Mouse (Mus musculus) ES-E14 (cell line): ENCODE results near the gene Lrrc4.

Experiments
- CHD2 ChIP-seq: IDR thresholded peaks from 2 replicates; pipeline ENCODE4 v1.6.1; 2014; ENCODE audit warnings: mild to moderate bottlenecking, low read depth, low read length, inconsistent platforms
- HCFC1 ChIP-seq: IDR thresholded peaks from 2 replicates; pipeline ENCODE4 v1.6.1; 2012; ENCODE audit warnings: low read length, inconsistent platforms, borderline replicate concordance; ENCODE audit not compliant: insufficient read depth
- MAFK ChIP-seq: IDR thresholded peaks from 2 replicates; pipeline ENCODE4 v1.6.1; 2014; ENCODE audit warnings: mild to moderate bottlenecking, low read depth, low read length, inconsistent platforms; ENCODE audit not compliant: insufficient read depth
- ZNF384 ChIP-seq: IDR thresholded peaks from 2 replicates; pipeline ENCODE4 v1.6.1; 2012; ENCODE audit warnings: low read depth, low read length, inconsistent platforms

DNA sequence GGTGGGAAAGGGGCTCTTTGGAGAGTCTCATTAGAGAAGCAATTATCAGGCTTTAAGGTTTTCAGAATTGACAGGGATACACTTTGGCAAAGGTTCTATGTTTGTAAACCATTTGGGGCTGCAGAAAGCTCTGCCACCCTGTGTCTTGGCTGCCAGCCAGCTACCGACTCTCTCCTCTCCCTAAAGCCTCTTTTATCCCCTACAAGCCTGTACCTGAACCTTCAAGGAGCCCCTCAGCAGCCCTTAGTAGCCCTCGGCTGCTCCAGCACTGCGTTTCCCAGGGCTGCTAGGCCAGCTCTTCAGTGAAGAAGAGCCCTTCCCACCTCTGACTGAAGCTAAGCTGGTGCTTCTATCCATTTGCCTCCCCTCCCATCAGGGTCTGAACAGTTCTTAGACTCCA is 21.6 kb upstream of the Lrrc4 start:
- TF ChIP-seq MAFK (no peak), ZNF384 (no peak), CHD2 (no peak), HCFC1 (no peak)
